Mouse (Mus musculus) mature B cell (primary cell): ENCODE results near the gene Rhob.

Experiments used
- in situ Hi-C: fragments of 300-500 bp; cut with MboI; formaldehyde crosslinking; loops from 2 replicates; pipeline ENCODE4 v1.14.3; 2019

Gene Rhob

DNA sequence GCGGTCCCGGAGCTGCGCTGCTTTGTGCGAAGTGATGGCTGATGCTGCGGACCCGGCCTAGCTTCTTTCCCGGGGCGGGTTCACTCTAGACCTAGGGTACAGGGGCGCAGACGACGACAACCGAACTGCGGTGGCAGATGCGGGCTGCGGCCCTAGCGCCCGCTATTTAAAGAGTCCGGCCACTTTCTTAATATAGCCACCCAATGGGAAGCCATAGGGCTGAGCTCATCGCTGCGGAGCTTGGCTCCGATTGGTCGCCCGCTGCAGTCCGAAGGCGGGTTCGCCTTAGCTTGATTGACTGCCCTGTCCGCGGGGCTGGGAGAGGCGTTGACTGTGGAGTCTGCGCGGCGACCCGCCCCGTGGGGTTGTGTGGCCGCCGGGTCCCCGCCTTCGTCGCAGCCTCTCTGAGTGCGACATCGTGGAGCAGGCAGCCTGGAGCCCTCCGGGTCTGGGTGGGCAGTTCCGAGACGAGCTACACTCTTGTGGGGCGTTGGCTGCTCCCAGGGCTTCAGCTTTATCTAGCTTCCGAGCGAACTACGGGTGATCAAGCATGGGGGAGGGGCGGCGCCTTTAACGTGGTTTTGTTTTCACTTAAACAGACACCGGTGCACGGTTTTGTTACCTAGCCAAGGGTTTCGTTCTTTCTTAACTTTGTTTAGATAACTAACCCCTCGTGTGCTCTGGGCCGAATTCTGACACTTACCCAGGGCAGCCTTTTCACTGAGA lies at the start of gene Rhob:
Gene Rhob (minus strand): TSS at position 139 of the 726 bp plus-strand sequence.
- in situ Hi-C loops = no loop called here

GRCm38 (mm10) chr12:8547357-8547756 lies 47.5 kb upstream of the Rhob start:
- in situ Hi-C loops = no loop called here

DNA sequence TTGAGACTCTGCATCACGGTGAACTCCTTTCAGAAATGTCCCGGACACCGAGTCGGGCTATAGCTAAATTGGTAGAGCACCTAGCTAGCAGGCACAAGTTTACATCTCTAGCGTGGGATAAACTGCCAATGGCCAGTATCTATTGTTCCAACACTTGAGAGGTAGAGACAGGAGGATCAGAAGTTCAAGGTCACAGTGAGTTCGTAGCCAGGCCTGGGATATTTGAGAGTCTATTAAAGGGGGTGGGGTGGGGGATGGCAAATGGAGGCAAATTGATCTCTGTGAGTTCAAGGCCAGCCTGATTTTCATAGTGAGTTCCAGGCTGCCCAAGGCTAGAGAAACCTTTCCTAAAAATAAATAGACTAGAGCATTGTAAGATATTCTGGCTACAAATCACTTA lies 47.0 kb upstream of the Rhob start:
- in situ Hi-C loops = no loop called here

DNA sequence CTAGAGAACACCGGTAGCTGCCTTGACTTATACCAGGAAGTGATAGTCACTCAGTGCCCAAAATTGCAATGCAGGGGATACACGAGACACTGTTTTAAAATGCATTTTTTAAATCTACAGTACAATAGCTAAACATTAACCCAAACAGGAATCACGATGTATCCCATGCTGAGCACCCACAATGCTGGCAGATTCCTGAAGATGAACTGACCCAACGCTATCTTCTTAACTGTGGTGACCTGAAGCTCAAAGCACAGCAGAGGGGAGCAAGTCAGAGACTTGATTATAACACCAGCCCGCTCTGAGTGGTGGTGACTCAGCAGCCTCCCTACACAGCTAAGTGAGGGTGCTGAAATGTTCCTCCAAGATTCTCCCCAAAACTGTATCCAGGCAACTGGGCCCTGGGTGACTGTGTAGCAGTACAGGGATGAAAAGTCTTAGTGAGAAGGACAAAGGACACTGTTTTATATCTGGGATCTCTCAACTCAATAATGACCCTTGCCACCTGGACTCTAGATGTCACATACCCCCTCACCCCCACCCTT lies 45.3 kb upstream of the Rhob start:
- in situ Hi-C loops = no loop called here

GRCm38 (mm10) chr12:8542371-8542770 lies 42.6 kb upstream of the Rhob start:
- in situ Hi-C loops = no loop called here

GRCm38 (mm10) chr12:8539471-8539870 lies 39.7 kb upstream of the Rhob start:
- in situ Hi-C loops = no loop called here

- in situ Hi-C loops = no loop called here
These were observed 37.5 kb upstream of the Rhob start for GRCm38 (mm10) chr12:8537291-8537690.

DNA sequence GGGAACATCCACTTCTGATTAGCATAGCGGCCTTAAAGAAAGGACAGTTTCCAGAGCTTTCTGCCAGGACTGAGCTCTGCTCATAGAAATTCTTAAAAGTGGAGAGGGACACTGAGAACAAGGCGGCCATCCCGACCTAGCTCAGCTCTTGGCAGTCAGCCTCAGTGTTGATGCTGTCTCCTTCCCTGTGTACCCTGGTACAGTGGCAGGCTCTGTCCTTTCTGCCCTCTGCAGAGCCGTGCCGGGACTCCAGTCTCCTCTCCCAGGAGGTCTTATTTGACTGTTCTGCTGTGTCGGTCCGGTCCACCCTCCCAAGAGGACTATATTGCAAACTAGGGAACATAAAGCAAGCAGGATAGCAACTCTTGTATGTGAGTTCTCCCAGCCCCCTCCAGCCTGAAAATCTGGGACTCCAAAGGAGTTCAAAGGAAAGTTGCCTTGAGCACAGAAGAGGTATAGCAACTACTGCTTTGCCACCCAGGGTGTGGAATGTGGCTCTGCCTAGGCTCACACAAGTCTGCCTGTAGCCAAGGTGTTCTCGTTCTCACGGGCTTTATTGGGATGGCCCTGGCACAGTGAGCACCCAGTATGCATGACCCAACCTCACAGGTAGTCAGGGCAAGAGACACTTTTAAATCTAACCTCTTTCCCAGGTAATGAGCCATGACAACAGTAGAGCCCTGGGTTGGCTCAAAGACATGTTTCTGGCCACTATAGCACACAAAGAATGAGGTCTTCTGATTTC lies 36.6 kb upstream of the Rhob start:
- in situ Hi-C loops = no loop called here

DNA sequence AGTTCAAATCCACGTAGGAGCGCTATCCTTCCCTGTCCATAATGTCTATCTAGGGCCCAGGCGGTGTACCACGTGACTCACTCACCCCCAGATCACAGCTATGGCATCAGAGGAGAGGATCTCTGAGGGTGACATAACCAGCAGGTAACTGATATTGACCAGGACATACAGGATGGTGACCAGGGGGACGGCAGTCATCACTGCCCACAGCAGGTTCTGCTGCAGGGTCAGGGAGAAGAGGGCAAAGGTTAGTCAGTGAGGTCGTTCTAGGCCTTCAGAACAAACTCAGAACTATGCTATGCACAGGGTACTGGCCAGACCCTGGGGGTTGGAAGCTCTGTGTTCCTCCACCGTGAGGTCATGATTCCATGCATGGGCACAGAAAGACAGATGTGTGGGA lies 35.8 kb upstream of the Rhob start:
- in situ Hi-C loops = no loop called here

- in situ Hi-C loops = no loop called here
These were observed 35.1 kb upstream of the Rhob start for GRCm38 (mm10) chr12:8534915-8535314.

DNA sequence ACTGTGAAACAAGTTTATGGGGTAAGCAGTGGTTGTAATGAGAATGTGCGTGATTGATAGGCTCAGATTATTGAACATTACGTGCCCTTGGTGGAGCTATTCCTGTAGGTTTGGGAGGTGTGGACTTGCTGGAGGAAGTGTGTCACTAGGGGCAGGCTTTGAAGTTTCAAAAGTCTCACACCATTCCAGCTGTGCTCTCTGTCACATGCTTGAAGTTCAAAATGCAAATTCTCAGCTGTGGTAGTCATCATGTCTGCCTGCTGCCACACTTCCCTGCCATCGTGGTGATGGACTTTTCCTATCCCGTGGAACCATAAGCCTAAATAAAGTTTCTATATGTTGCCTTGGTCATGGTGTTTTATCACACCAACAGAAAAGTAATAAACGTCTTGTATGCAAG lies 28.0 kb upstream of the Rhob start:
- in situ Hi-C loops = no loop called here

DNA sequence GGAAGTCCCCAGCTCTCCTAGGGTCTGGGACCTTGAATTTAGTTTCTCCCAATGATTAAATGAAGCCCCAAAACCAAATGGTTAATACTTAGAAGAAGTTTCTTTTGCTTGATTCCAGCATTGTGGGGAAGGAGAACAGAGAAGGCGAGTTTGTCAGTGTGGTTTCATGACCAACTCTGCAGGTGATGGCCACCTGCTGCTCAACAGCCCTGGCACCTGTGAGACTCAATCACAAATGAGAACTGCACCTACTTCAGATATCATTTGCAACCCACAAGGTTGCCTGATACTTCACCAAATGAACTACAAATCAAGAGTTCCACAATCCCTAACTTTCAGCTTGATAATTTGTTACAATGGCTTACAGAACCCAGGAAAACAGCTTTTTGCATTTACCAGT lies 27.4 kb upstream of the Rhob start:
- in situ Hi-C loops = no loop called here

DNA sequence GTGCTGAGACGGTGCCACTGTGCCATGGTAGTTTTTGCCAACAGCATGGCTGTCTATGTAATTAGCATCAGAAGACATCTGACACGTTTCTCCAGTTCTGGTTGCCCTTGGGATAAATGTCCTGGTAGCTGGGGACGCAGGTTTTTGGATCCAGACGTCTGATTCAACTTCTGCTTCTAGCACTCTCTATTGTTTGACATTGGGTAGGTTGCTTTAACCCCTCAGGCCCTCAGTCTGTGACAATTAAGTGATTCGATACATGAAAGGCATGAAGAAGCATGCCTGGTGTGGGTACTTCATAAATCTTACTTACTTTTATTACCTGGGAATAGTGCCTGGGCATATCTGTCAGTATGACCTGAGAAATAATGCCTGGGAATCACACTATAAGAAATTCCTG lies 24.3 kb upstream of the Rhob start:
- in situ Hi-C loops = no loop called here

DNA sequence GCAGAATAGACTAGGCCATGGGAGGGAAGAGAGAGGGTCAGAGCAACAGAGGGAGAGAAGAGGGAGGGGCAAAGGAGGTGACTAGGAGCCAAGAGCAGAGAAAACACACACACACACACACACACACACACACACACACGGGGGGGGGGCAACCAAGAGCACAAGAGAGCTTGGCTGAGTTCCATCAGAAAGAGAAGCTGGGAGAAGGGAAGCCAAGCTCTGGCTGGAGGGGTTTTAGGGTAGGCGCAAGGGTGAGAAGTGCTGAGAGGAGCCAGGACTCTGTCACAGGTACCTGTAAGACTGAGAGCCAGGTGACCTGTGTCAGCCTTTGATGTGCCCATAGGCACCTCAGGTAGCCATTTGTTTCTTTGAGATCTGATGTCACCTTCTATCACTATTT lies 22.9 kb upstream of the Rhob start:
- in situ Hi-C loops = no loop called here

GRCm38 (mm10) chr12:8521375-8522047 lies 21.7 kb upstream of the Rhob start:
- in situ Hi-C loops = no loop called here

- in situ Hi-C loops = no loop called here
These were observed 19.8 kb upstream of the Rhob start for GRCm38 (mm10) chr12:8519431-8520160.

DNA sequence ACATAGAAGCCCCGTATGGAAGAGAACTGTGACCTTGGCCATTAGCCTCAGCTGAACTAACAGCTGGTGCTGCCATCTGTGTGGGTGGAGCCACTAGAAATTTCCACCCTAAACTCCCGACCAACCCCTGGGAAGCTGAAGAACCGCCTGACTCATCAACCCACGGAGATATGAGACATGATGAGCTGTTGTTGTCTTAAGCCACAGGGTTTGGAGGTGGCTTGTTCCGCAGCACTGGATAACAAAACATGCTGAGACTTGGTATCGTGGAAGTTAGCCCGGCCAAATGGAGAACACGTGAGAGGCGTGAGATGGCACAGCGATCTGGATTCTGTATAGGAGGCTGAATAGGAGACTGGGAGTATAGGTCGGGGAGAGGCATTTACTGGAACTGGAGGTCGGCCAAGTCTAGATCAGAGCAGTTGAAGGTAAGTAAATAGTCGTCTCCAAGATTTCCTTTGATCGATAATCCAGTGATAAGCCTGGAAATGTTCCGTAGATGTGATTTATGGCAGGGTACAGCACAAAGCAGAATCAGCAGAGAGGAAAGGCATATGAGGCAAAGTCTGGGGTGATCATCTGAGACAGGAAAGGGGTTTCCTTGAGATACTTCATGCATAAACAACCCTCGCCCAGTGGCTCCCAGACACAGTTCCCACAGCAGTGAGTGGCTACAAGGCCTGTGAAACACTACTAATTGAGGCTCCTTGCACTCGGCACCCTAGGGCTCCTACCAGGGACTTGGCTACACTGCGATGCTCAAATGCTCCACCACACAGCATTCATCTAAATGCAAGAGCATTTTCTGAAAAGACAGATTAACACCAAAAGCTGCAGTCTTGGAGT lies 11.5 kb upstream of the Rhob start:
- in situ Hi-C loops = loop anchor here (5.0 kb wide), 1 partner anchor 189 kb away; no protein-coding TSS in a partner anchor

DNA sequence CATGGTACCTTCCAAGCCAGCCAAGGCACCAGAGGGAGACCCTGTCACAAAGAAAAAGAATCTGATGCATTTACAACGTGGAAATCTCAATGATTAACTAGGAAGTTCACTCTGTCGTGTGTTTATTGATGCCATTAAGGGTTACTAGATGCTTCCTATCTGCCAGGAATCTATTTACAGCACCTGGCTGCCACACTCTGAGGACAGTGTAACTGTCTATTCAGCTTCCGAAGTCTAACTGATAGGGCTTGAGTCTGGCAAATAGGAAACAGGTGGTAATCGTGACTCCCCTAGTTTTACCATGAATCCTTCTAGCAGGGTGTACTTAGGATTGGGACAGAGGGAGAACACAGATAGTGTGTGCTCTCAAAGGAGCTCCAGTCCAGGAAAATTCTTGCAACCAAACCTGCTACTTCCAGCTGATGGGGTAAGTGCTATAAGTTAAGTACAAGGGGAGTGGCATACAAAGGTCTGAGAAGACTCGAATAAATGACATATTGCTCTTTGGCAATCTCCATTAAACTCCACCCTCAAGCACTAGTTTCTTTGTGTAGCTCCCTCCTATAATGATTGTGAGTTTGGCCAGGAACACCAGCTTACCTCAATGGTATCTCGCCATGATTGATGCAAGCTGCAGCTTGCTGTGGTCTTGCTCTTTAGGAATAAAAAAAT lies 10.6 kb upstream of the Rhob start:
- in situ Hi-C loops = loop anchor here (5.0 kb wide), 1 partner anchor 188 kb away; no protein-coding TSS in a partner anchor

DNA sequence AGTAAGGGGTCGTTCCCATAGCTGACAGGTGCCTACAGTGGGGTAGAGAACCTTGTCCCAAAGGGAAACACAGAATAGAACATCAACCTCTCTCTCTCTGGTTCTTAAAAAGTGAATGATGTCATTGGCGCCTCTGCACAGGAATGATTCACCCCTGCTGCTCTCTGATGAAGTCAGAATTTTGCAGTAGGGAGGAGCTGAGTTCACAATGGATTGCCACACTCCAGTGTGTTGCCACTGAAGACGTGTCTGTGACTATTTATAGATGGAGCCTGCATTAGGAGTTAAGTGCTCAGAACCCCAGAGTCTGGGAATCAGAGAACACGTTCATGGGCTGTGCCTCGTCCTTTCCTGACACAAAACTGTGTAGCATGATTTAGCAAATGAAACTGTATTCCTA lies 9.9 kb upstream of the Rhob start:
- in situ Hi-C loops = loop anchor here (5.0 kb wide), 1 partner anchor 187 kb away; no protein-coding TSS in a partner anchor
